Mouse (Mus musculus) right cerebral cortex, adult 2 months (tissue): ENCODE measurements around the gene Uimc1.
"Not testable (repeated sequence)": the region's sequence is repeated elsewhere in the genome, so short reads cannot be mapped to it uniquely, and the experiment has no call there.

Experiments
- DNase-seq, 2 experiments: peaks; one replicate each; pipeline ENCODE4 v3.0.0; 2021 to 2022; ENCODE audit warnings: low spot score in 2 of 2

Gene Uimc1

DNA sequence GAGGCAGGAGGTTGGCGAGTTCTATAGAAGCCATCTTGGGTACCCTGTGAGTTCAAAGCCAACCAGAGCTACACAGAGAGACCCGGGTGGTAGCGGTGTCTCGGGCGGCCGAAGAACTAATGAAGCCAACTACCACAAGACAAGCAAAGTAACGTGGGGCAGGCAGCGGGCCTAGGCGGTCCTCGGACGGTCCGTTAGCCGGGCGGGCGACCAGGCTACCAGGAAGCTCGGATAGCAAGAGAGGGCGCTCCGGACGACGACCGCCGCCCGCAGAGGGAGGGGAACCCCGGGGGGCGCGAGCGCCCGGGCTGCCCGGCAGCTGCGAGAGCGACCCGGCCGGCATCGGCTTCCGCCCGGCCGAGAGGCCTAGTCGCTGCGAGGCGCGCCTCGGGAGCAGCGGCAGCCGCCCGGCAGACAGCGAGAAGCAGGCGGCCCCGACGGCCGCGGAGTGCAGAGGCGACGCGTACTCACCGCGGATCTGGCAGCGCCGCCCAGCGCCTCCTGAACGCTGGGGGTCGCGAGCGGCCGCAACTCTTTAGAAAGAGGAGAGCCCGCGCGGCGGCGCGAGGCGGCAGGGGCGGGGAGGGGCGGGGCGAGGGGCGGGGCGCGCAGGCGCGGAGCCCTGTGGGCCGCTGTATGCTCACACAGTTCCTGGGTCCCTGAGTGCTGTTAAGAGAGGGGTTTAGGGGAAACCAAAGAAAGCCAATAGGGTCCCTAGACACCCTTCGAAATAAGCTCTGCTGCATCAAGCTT is at the start of gene Uimc1:
Gene Uimc1 (minus strand): TSS at position 575 of the 753 bp plus-strand sequence.
- peak; percentile 69 to 77 for DNase-seq

DNA sequence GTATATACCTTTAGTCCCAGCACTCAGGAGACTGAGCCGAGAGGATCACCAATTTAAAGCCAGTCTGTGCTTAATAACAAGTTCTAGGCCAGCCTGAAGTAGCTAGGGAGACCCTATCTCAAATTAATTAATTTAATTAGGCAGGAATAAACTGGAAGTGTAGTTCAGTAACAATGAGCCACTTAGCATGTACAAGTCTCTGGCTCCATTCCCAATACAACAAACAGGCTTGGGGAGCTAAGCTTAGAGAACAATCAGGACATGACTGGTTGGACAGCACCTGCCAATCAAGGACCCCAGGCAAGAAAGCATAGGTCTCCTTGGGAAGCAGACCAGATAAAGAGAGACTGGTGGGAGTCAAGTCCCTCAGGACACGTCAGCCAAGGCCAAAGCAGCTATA is 40.2 kb upstream of the Uimc1 start:
- DNase-seq: no peak

DNA sequence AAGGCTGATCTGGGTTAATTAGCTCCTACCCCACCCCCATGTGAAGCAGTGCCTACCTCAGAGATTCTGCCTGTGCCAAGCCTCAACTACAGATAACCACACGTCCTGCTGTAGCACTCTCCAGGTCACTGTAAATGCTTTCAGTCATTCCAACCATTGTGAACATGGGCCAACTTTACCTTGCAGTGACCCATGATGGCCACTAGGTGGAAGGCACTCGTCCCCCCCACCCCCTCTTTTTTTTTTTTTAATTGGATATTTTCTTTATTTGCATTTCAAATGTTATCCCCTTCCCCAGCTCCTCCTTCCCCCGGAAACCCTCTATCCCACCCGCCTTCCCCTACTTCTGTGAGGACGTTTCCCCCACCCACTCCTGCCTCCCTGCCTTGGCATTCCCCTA is 35.3 kb upstream of the Uimc1 start:
- DNase-seq: peak in 1 of 2 experiments; percentile 6

DNA sequence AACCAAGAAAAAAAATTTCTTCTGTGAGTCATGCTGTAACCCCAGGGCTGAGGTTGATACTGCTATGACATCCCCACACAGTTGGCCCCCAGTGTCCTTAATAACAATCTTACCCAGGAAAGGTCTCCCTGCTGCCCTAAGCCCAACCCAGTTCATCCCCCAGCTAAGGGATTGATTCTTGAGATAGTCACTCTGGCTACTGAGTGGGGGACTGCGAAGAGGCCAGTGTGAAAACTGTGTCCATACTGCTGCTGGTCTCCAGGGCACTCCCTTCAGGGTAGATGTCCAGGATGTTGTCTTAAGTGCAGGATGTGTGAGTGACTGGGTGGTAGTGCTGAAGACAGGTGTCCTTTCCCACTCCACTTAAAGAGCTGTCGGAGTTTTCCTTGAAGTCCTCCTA is 33.3 kb upstream of the Uimc1 start, which contains the start of gene Gm17617:
Gene Gm17617 (minus strand): TSS at position 101 of the 400 bp plus-strand sequence.
- DNase-seq: no peak

DNA sequence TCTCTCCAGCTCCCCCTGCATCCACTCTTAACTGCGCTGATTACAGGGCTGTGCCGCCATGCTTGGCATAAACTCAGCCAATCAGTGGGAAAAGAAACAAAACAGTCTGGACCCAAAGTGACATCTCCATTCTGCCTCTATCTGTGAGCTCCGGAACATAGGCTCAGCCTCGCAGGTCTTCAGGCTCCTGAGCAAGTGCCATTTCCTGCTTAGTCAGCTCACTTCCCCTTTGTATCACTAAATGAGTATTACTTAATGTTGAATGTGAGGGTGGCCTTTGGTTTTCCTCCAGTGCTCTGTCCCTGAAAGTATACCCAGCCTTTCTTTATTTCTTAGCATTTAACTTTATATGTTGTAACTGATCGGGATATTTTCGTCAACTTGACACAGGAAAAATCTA is 24.8 kb upstream of the Uimc1 start:
- no peak for DNase-seq

DNA sequence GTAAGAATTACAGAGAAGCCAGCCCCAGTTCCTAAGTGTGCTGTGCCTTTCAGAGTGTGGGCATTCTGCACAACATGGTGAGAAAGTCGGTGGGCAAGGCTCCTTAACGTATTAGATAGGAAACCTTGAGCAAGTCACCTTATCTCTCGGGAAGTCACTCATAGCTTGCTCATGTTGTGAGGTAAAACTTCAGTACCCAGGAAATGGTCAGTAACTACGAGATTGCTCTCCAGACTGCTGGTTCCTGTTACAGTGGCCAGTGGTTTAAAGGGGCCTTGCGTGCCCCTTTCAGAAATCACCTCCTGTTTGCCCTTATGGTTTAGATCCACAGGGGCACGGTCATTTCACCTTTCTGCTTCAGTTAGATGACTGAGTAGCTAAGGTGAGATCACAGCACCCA is 14.3 kb upstream of the Uimc1 start:
- no peak for DNase-seq

DNA sequence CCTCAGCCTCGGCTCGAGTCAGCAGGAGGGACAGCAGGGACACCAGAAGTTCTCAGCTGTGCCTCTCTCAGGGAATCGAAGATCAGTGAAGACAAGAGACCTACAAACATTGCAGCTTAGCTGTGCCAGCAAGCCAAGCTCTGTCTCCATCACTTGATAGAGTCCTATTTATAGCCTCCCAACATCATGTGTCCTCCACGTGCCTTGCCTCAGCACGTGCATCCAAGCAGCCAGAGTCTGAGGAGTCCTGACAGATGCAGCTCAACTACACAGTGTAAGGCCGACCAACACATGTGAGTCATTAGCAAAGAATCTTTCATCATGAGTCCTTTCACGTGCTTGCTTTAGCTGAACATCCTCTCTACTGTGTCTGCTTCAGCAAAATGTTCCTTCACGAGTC is 7.6 kb upstream of the Uimc1 start:
- peak; percentile 34 to 39 for DNase-seq

DNA sequence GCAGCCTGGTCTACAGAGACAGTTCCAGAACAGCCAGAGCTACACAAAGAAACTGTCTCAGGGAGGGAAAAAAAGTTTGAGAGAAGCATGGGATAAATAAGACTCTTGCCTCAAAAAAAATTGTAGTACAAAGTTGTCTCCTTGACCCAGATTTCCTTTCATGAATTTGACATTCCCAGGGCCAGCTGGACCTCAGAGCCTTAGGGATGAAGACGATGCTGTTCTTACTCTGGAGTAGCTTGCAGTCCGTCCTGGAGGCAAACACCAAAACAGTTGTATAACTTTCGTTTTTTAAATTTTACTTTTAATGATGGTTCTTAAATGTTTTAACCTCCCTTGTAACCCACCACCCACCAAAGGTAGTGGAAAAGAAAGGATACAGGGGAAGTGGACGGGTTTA is 7.0 kb upstream of the Uimc1 start:
- no peak for DNase-seq

DNA sequence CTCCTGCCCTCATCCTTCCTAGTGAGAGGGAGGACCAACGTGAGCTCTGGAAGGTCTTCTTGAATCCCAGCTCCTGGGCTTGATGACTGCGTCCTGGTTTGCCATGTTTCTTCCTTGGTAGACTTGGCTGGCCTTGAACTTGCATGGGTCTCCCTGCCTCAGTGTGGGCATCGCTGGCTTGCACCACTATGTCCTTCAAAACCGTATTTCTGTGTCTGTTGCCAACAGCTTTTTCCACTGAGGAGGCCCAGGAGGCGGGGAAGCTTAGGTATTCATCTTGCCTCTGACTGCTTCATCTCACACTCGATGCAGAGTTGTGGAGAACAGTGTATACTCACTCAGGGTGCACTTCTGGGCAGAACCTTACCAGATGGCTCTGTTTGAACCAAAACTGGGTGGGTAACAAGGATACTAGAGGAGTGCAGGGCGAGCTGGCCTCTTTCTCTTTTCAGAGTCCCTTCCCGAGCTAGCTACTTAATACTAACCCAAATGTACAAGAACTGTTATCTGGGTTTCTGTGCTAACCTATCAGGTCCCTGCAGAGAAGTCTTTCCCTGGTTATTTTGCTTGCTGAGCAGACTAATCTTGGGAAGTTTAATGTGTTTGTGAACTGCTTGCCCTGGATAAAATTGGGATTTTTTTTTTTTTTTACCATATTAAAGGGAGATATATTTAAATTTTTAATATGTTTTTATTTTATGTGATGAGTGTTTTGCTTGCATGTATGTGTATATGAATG is 6.0 kb upstream of the Uimc1 start:
- DNase-seq: peak in 1 of 2 experiments; percentile 18

DNA sequence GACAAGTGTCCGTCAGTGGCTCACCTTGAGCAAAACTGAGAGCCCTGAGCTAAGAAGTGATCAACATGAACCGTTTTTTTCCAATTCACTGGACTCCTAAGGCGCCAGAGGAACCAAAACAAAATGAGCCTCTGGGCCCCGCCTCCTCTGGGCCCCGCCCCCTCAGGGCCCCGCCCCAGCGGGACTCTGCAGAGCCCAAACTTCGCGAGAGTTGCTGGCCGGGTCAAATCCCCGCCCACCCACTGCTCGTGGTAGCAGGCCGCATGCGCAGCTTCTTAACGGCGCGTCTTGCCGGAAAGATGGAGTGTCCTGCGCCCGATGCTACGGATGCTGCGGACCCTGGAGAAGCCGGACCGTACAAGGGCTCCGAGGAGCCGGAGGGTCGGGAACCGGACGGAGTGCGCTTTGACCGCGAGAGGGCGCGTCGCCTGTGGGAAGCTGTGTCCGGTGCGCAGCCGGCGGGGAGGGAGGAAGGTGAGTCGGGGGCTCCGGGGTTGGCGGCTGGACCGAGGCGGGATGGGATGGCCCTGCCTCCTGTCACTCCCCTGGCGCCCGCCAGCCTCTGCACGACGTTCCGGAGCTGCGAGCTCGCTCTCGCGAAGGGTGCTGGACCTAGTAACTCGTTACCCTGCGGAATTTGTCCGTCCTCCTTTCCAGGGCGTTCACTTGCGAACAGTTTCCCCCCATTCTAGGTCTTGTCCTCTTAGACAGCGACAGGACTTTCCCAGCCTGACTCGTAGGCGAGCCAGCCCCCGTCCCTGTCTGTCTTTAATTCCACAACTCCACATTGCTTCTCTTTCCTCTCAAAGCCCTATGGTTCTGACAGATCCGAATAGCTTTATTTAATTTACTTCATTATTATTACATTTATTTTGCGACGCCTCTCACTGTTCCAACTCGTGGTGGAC is 5.2 kb upstream of the Uimc1 start, which contains the start of gene Zfp346:
Gene Zfp346 (plus strand): TSS at position 267 of the 908 bp plus-strand sequence.
- DNase-seq: peak; percentile 95 to 97

DNA sequence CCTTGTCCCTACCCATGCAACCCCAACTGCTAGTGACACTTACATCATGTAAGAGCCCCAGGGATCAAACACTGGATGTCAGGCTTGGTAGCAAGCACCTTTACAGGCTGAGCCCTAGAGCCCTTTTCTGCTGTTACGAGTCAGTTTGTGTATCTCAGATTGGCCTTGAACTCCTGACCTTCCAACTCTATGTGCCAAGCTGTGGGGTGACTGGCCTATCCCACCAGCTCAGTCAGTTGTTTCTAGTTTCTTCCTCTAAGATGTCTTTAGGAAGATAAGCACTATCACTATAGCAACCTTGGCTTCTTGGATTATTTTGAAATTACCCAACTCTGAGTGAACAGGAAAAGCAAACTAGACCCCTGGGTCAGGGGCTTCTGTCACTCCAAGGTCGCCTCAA is 3.3 kb upstream of the Uimc1 start:
- no peak for DNase-seq

DNA sequence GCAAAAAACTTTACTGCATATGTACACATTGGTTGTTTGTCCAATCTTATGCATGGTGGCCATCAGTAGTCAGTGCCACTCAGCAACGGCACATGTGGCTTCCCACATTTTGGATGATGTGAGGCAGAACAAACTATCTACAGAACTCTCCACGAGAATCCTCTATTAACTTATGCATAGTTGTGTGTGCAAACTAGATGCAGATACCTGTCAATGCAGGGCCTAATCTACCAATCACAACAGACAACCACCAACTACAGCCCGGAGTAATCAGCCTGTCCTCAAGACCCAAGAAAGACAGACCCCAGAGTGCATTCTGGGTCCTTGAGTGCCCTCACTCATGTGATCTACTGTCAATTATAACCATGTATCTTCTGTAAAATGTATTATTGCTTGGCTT is 2.3 kb upstream of the Uimc1 start:
- DNase-seq: no peak

DNA sequence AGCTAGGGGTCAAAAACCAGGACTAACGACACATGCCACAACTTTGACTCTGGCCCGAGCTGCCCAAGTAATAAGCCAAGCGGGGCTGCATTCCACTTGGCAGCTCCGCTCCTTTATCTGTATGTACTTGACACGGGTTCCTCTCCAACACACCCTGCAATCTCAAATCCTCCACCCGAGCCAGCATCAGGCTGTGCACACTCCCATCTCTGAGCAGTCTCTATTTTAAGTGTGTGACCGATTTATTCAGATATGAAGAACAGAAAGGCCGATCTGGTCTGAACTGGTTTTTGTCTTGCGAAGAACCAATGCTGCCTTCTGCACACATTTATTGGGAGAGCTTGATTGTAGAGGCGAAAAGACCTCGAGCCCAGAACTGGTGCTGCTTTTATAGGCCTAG is 1.5 kb upstream of the Uimc1 start:
- no peak for DNase-seq

DNA sequence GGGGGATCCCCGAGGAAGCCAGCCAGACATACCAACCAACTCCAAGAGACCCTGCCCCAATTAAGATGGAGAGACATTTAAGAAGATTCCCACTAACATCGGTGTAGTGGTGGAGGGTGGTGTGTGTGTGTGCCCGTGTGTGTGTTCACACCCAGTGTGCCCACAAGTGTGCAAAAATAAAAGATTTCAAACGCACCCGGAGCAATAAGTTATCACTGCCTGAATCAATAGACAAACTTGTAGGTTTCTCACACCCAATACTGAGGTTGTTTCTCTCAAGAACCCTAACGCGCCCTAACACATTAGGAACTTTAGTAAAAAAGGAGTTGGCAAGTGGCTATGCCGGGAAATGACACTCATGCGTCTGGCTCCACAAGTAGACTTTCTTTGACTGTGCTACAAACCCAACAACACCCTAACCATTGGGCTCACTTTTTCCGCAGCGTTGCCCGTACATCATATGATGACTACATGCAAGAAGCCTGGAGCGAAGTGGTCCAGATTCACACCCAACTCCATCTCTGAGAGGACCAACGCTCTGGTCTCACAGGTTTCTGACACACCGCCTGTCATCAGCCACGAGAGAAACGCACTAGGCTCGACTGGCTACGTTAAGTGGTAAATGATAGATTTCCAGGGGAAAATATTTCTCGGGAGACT is 904 bp downstream of the Uimc1 start:
- DNase-seq: no peak

DNA sequence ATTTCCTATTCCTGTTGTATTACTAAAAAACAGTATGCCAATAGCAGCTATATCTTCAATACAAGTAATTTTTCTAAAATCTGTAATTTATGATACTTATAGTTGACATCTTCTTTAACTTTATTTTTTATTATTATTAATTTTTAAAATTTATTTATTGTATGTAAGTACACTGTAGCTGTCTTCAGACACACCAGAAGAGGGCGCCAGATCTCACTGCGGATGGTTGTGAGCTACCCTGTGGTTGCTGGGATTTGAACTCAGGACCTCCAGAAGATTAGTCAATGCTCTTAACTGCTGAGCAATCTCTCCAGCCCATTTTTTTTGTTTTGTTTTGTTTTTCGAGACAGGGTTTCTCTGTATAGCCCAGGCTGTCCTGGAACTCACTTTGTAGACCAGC is 2.3 kb downstream of the Uimc1 start:
- not testable (repeated sequence) for DNase-seq

DNA sequence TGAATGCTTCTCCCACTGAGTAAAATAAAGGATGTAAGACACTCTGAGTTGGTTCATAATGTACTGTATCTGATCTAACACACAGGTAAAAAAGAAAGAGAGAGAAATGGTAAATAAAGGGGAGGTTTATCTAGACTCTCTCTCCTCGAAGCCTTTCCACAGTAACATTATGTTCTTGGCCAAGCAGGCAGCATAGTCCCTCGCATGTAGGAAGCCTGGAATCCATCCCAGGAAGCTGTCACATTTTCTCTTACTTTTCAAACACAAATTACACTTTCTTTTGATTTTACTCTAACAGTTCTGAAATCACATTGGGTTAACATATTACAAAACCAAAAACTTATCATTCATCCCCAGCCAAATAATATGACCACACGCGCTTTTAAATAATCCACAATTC is 7.5 kb downstream of the Uimc1 start:
- DNase-seq: peak in 1 of 2 experiments; percentile 28

DNA sequence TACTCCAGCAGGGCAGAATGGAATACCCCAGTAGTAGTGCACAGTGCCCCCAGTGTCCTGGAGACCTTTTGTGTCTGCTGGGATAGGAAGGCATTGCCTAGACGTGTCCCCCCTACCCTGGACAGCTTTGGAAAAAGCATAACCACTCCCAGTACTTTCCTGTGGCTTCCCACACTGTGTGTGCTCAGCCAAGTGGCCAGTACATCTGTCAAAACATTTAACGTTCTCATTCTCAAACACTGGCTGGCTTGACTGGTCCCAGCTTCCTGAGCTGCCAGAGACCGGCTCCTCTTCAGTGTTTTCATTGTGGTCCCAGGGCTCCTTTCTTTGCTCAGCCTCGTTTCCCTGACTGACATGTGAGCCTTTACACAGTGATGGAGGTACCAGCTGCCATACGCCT is 24.5 kb downstream of the Uimc1 start:
- DNase-seq: no peak

DNA sequence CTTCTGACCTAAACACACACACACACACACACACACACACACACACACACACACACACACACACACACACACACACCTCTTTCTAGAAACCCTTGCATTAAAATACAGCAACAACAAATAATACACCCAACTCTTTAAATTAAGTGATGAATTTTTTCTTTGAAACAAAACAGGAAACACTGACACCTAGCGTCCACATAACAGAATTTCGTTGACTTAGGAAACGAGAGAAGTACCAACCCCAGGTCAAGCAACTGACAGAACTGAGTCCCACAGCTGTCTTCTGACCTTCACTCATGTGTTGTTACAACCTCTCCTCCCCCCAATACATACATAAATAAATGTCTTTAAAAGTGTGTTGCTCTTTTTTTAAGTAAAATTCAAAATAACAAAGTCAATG is 28.8 kb downstream of the Uimc1 start:
- DNase-seq: peak; percentile 6 to 16

DNA sequence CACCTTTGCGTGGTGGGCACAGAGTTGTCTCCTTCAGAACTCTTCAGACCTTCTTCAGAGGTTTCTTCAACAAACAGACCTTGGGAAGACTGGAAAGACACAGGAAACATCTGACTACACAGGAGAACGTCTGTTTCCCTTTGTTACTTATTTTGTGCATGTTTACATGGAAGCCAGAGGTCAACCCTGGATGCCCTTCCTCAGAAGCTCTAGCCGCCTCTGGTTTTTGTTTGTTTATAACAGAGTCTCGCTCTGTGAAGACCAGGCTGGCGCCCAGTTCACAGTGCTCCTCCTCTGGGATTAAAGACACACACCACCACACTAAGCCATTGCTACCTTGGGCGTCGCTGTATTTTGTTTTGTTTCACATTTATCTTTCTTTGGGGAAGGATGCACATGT is 30.4 kb downstream of the Uimc1 start:
- DNase-seq: no peak

DNA sequence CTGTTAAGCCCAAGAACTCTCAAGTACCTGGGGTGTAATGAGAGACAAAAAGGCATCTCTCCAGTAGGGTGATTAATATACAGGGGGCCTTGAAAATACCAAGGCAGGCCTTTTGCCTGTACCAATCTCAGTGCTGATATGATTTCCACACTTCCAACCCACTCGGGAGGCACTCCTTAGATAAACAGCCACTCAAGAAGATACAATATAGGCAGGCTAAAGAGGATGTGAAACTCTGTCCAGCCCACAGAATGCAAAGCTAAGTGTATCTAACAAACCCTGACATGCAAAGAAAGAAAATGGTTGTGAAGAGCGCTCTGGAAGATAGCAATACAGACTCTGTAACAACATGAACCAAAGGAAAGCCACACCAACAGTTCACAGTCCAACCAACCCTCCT is 36.8 kb downstream of the Uimc1 start:
- no peak for DNase-seq

DNA sequence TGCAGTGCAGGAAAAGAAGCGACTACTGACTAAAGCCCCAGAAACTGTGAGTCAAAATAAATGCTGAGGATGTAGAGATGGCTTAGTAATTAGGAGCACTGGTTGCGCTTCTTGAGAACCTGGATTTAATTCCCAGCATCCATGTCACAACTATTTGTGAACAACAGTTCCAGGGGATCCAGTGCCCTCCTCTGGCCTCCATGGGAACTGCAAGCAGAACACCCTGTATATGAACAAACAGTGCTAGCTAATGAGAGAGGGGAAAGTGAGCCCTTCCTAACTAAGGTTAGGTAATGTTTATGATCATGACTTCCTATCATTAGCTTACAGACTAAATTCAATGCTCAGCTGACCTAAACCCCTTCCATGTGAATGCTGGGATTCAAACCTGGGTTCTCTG is 42.1 kb downstream of the Uimc1 start:
- no peak for DNase-seq

DNA sequence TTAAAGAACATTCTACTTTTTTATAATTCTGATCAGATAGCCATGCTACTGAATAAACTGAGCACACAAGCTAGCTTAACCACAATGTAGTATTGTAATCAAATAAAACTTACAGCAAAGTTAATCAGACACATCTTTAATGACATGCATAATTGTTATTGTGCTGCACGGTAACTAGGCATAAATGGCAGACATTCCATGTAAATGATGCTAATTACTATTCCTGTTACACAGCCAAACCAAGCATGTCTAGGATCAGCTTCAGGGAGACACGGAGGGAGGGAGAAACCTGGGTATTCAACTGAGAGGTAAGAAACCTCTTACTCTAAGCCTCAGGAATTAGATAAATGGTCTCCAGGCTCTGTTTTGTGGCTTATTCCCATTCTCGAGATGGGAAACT is 52.4 kb downstream of the Uimc1 start:
- DNase-seq: no peak
